Mouse (Mus musculus): ENCODE measurements at regions not wholly inside any gene's neighbourhood (a gene's known extent, or its start where the extent isn't known, plus 50 kb on each side); places are given as distances from the start of the nearest gene placed in this dataset.
A peak's percentile ranks its signal among the peaks of the same experiment; 100 is the strongest.

DNA sequence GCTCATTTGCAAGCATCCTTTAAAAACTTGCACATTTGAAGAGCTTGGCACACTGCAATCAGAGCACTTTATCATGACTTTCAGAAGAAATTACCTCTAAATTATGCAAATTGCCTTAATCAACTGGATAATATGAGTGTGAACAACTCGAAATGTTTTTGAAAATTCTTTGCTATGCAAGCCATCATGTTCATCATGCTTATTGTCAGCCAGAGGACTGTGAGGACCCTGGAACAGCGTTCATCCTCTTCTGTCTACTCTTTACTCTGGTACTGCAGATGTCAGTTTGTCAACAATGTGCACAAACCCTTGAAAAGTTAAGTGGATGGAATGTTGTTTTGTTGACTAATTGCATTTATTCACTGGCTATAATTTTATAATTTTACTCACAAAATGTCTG lies 1899.9 kb upstream of the Slc39a10 start:
- no peak for DNase-seq (ENCODE audit: low spot score)

DNA sequence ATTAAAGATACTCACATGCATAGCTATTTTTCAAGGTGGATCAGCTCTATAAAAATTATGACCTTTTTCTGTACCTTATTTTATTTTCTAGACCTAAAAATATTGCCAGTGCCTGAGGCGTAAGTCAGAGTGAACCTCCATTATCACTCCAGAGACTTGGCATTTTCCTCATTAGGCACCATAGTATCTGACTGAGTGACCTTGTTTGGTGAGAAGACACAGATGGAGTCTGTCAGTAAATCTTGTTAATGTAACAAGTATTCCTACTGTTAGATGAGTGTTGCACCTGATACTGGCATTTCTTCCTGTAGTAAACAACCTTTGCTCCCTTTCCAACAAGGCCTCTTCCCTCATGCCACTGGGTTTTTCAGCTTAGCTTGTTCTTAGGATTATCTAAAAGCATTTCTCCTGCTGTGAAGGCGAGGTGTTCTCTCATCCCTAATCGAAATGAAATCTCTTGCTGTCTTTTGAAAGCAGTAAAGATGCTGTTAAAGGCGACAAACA lies 1860.7 kb upstream of the Slc39a10 start:
- DNase-seq (ENCODE audit: low spot score) = no peak

DNA sequence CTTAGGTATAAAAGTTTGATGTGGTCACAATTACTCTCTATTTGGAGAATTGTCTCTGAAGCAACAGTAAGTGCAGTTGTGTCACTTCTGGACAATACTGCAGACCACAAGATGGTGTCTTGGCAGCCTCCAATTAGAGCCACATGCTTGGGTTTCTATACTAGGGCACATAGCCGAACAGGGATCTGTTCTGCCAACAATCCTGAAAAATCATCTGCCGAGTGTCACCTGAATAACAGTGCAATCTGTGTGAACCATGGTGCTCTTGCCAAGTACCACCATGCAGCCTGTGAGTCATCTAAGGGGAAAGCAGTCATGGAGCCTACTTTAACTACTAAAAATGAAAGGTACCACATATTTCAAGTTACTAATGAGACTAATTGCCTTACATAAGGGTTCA lies 1840.9 kb upstream of the Slc39a10 start:
- DNase-seq (ENCODE audit: low spot score) = no peak

GRCm38 (mm10) chr1:48708606-48709005 lies 1816.0 kb upstream of the Slc39a10 start:
- peak; percentile 5 for DNase-seq (ENCODE audit: low spot score)

All from ovary, postnatal 14 days (tissue).